Mouse (Mus musculus): ENCODE data around the gene Lix1l. TPM values are rescaled to one million over a fixed set of nuclear protein-coding genes. Genes with fewer than 3 reads are reported as not detected.

Gene Lix1l
- polyA plus RNA-seq, 1 experiment from 2014 or later, result 6.7 TPM

- Histone ChIP-seq H3K4me1 (ENCODE audit: control insufficient read depth in 2 of 2, insufficient read depth in 2 of 2, low read length in 2 of 2) (peaks cover 5 to 35% of the 10 kb centered on the region in 2 experiments), H3K4me3 (ENCODE audit: control insufficient read depth in 1 of 2, insufficient read depth in 1 of 2, low read depth in 1 of 2, low read length in 2 of 2) (no peak overlapping the region), H3K9ac (ENCODE audit: low read length) (no peak overlapping the region), H3K4me2 (ENCODE audit: low read length) (no peak overlapping the region), H3K27me3 (ENCODE audit: control insufficient read depth, insufficient read depth, low read length) (no peaks in the 10 kb centered on the region), H3K36me3 (ENCODE audit: control insufficient read depth, insufficient read depth, low read length) (peaks cover 25% of the 10 kb centered on the region), H3K9me3 (ENCODE audit: control insufficient read depth, low read length) (no peaks in the 10 kb centered on the region), H3K27ac (replicated peaks in 1 of 2; ENCODE audit: control insufficient read depth in 1 of 2, insufficient read depth in 1 of 2, low read depth in 2 of 2, low read length in 2 of 2) (no peak overlapping the region)
- no peak for ATAC-seq (ENCODE audit: insufficient number of reproducible peaks, insufficient read depth, low FRiP score, low read depth)
- 91% methylated on average over 4 of the region's 4 CpGs for WGBS
Observed at GRCm38 (mm10) chr3:96606618-96607017, 5.7 kb downstream of the Lix1l start.

GRCm38 (mm10) chr3:96617941-96618340 is 17.0 kb downstream of the Lix1l start:
- Histone ChIP-seq H3K9me3 (ENCODE audit: control insufficient read depth, low read length) (no peaks in the 10 kb centered on the region), H3K4me3 (ENCODE audit: control insufficient read depth in 1 of 2, insufficient read depth in 1 of 2, low read depth in 1 of 2, low read length in 2 of 2) (no peak overlapping the region), H3K27ac (replicated peaks in 1 of 2; ENCODE audit: control insufficient read depth in 1 of 2, insufficient read depth in 1 of 2, low read depth in 2 of 2, low read length in 2 of 2) (no peak overlapping the region), H3K36me3 (ENCODE audit: control insufficient read depth, insufficient read depth, low read length) (peaks cover 80% of the 10 kb centered on the region), H3K4me2 (ENCODE audit: low read length) (no peak overlapping the region), H3K9ac (ENCODE audit: low read length) (no peak overlapping the region), H3K4me1 (ENCODE audit: control insufficient read depth in 2 of 2, insufficient read depth in 2 of 2, low read length in 2 of 2) (no peaks in the 10 kb centered on the region), H3K27me3 (ENCODE audit: control insufficient read depth, insufficient read depth, low read length) (no peaks in the 10 kb centered on the region)
- no peak for ATAC-seq (ENCODE audit: insufficient number of reproducible peaks, insufficient read depth, low FRiP score, low read depth)
- 90% methylated on average over 3 of the region's 3 CpGs for WGBS

GRCm38 (mm10) chr3:96623201-96623600 is 22.3 kb downstream of the Lix1l start:
- Histone ChIP-seq H3K4me1 (ENCODE audit: control insufficient read depth in 2 of 2, insufficient read depth in 2 of 2, low read length in 2 of 2) (no peaks in the 10 kb centered on the region), H3K36me3 (ENCODE audit: control insufficient read depth, insufficient read depth, low read length) (peaks cover 74% of the 10 kb centered on the region), H3K4me2 (ENCODE audit: low read length) (no peak overlapping the region), H3K9ac (ENCODE audit: low read length) (no peak overlapping the region), H3K27ac (replicated peaks in 1 of 2; ENCODE audit: control insufficient read depth in 1 of 2, insufficient read depth in 1 of 2, low read depth in 2 of 2, low read length in 2 of 2) (no peak overlapping the region), H3K9me3 (ENCODE audit: control insufficient read depth, low read length) (no peaks in the 10 kb centered on the region), H3K4me3 (ENCODE audit: control insufficient read depth in 1 of 2, insufficient read depth in 1 of 2, low read depth in 1 of 2, low read length in 2 of 2) (no peak overlapping the region), H3K27me3 (ENCODE audit: control insufficient read depth, insufficient read depth, low read length) (no peaks in the 10 kb centered on the region)
- ATAC-seq (ENCODE audit: insufficient number of reproducible peaks, insufficient read depth, low FRiP score, low read depth), result no peak
- 86% methylated on average over 4 of the region's 4 CpGs for WGBS

GRCm38 (mm10) chr3:96629729-96630600 is 29.0 kb downstream of the Lix1l start, which contains the start of gene Rbm8a:
TSS of gene Rbm8a (plus strand) at chr3:96629933.
- 1% methylated on average over 48 of the region's 48 CpGs for WGBS
- H3K9me3 ChIP-seq (ENCODE audit: control insufficient read depth, low read length), result no peaks in the 10 kb centered on the region
- peaks cover 48% of the 10 kb centered on the region for H3K36me3 ChIP-seq (ENCODE audit: control insufficient read depth, insufficient read depth, low read length)
- H3K4me2 ChIP-seq (ENCODE audit: low read length), result peak within 1 kb of the TSS; percentile 88
- peak within 1 kb of the TSS; percentile 83 for H3K9ac ChIP-seq (ENCODE audit: low read length)
- ATAC-seq (ENCODE audit: insufficient number of reproducible peaks, insufficient read depth, low FRiP score, low read depth), result peak; percentile 90
- peak within 1 kb of the TSS; percentile 65 to 98 for H3K4me3 ChIP-seq (ENCODE audit: control insufficient read depth in 1 of 2, insufficient read depth in 1 of 2, low read depth in 1 of 2, low read length in 2 of 2)
- H3K27ac ChIP-seq (replicated peaks in 1 of 2; ENCODE audit: control insufficient read depth in 1 of 2, insufficient read depth in 1 of 2, low read depth in 2 of 2, low read length in 2 of 2), result peak within 1 kb of the TSS; percentile 78 to 85; a peak in 3 of 4 replicates
- peaks cover 2 to 18% of the 10 kb centered on the region in 2 experiments; a peak in 3 of 4 replicates for H3K4me1 ChIP-seq (ENCODE audit: control insufficient read depth in 2 of 2, insufficient read depth in 2 of 2, low read length in 2 of 2)
- H3K27me3 ChIP-seq (ENCODE audit: control insufficient read depth, insufficient read depth, low read length), result no peaks in the 10 kb centered on the region

GRCm38 (mm10) chr3:96632058-96632457 is 31.1 kb downstream of the Lix1l start:
- Histone ChIP-seq H3K27me3 (ENCODE audit: control insufficient read depth, insufficient read depth, low read length) (no peaks in the 10 kb centered on the region), H3K36me3 (ENCODE audit: control insufficient read depth, insufficient read depth, low read length) (peaks cover 34% of the 10 kb centered on the region), H3K4me3 (ENCODE audit: control insufficient read depth in 1 of 2, insufficient read depth in 1 of 2, low read depth in 1 of 2, low read length in 2 of 2) (no peak overlapping the region), H3K9ac (ENCODE audit: low read length) (no peak overlapping the region), H3K27ac (replicated peaks in 1 of 2; ENCODE audit: control insufficient read depth in 1 of 2, insufficient read depth in 1 of 2, low read depth in 2 of 2, low read length in 2 of 2) (no peak overlapping the region), H3K4me2 (ENCODE audit: low read length) (no peak overlapping the region), H3K4me1 (ENCODE audit: control insufficient read depth in 2 of 2, insufficient read depth in 2 of 2, low read length in 2 of 2) (peaks cover 5 to 28% of the 10 kb centered on the region in 2 experiments), H3K9me3 (ENCODE audit: control insufficient read depth, low read length) (no peaks in the 10 kb centered on the region)
- ATAC-seq (ENCODE audit: insufficient number of reproducible peaks, insufficient read depth, low FRiP score, low read depth), result no peak

GRCm38 (mm10) chr3:96634015-96634414 is 33.1 kb downstream of the Lix1l start:
- H3K9me3 ChIP-seq (ENCODE audit: control insufficient read depth, low read length), result no peaks in the 10 kb centered on the region
- H3K27me3 ChIP-seq (ENCODE audit: control insufficient read depth, insufficient read depth, low read length), result no peaks in the 10 kb centered on the region
- H3K4me3 ChIP-seq (ENCODE audit: control insufficient read depth in 1 of 2, insufficient read depth in 1 of 2, low read depth in 1 of 2, low read length in 2 of 2), result no peak overlapping the region
- H3K4me2 ChIP-seq (ENCODE audit: low read length), result no peak overlapping the region
- H3K27ac ChIP-seq (replicated peaks in 1 of 2; ENCODE audit: control insufficient read depth in 1 of 2, insufficient read depth in 1 of 2, low read depth in 2 of 2, low read length in 2 of 2), result no peak overlapping the region
- peaks cover 54% of the 10 kb centered on the region for H3K36me3 ChIP-seq (ENCODE audit: control insufficient read depth, insufficient read depth, low read length)
- peaks cover 4 to 27% of the 10 kb centered on the region in 2 experiments for H3K4me1 ChIP-seq (ENCODE audit: control insufficient read depth in 2 of 2, insufficient read depth in 2 of 2, low read length in 2 of 2)
- ATAC-seq (ENCODE audit: insufficient number of reproducible peaks, insufficient read depth, low FRiP score, low read depth), result no peak
- 39% methylated on average over 1 of the region's 1 CpGs for WGBS
- no peak overlapping the region for H3K9ac ChIP-seq (ENCODE audit: low read length)

GRCm38 (mm10) chr3:96634928-96635879 is 34.3 kb downstream of the Lix1l start, which contains the start of the genes Pex11b and Gm42957:
TSS of gene Pex11b (plus strand) at chr3:96635376.
TSS of gene Gm42957 (plus strand) at chr3:96635474.
- Histone ChIP-seq H3K4me1 (ENCODE audit: control insufficient read depth in 2 of 2, insufficient read depth in 2 of 2, low read length in 2 of 2) (peaks cover 3 to 24% of the 10 kb centered on the region in 2 experiments), H3K4me3 (ENCODE audit: control insufficient read depth in 1 of 2, insufficient read depth in 1 of 2, low read depth in 1 of 2, low read length in 2 of 2) (peak within 1 kb of the TSS; percentile 79 to 86), H3K36me3 (ENCODE audit: control insufficient read depth, insufficient read depth, low read length) (peaks cover 66% of the 10 kb centered on the region), H3K27me3 (ENCODE audit: control insufficient read depth, insufficient read depth, low read length) (no peaks in the 10 kb centered on the region), H3K9me3 (ENCODE audit: control insufficient read depth, low read length) (no peaks in the 10 kb centered on the region), H3K27ac (replicated peaks in 1 of 2; ENCODE audit: control insufficient read depth in 1 of 2, insufficient read depth in 1 of 2, low read depth in 2 of 2, low read length in 2 of 2) (peak within 1 kb of the TSS; percentile 82 to 89), H3K9ac (ENCODE audit: low read length) (peak within 1 kb of the TSS; percentile 95), H3K4me2 (ENCODE audit: low read length) (peak within 1 kb of the TSS; percentile 89)
- WGBS, result 2% methylated on average over 60 of the region's 60 CpGs
- peak; percentile 83 for ATAC-seq (ENCODE audit: insufficient number of reproducible peaks, insufficient read depth, low FRiP score, low read depth)

Data from heart, embryonic 14.5 days (tissue).